In genomic region chr1:36536783-36537182, GRCm38 (mm10) we compare ENCODE assay signal across 8 mouse cellular contexts. TPM values are rescaled to one million over a fixed set of nuclear protein-coding genes. Genes with fewer than 3 reads are reported as not detected.
DNase-seq lines count a peak whose midpoint lies in the region; ATAC-seq and TF ChIP-seq lines count a peak whose summit lies in the region.
"Not testable (repeated sequence)": the region's sequence is repeated elsewhere in the genome, so short reads cannot be mapped to it uniquely, and the experiment has no call there.

Gene Ankrd23 (minus strand): TSS chr1:36536883.

- not testable (repeated sequence) for H3K27me3 ChIP-seq in embryonic facial prominence, embryonic 10.5 days (replicated peaks; ENCODE audit: low read depth, poor library complexity, severe bottlenecking); heart, embryonic 13.5 days (replicated peaks); hindbrain, embryonic 14.5 days (ENCODE audit: control insufficient read depth, insufficient read depth, low read length); limb, embryonic 10.5 days (ENCODE audit: low read depth, poor library complexity, severe bottlenecking); lung, postnatal 0 days (replicated peaks; ENCODE audit: insufficient read depth, low read length)

- WGBS in embryonic facial prominence, embryonic 10.5 days = 95% methylated on average over 9 of the region's 9 CpGs
- WGBS in heart, embryonic 13.5 days = 75% methylated on average over 9 of the region's 9 CpGs
- 94% methylated on average over 9 of the region's 9 CpGs for WGBS in hindbrain, embryonic 14.5 days
- 95% methylated on average over 9 of the region's 9 CpGs for WGBS in limb, embryonic 10.5 days
- 87% methylated on average over 9 of the region's 9 CpGs for WGBS in lung, postnatal 0 days

- peaks cover 40% of the 10 kb centered on the region for H3K36me3 ChIP-seq in embryonic facial prominence, embryonic 10.5 days (replicated peaks)
- peaks cover 49% of the 10 kb centered on the region for H3K36me3 ChIP-seq in heart, embryonic 13.5 days
- H3K36me3 ChIP-seq in hindbrain, embryonic 14.5 days (replicated peaks; ENCODE audit: control insufficient read depth, insufficient read depth) = peaks cover 25% of the 10 kb centered on the region
- peaks cover 39% of the 10 kb centered on the region for H3K36me3 ChIP-seq in limb, embryonic 10.5 days
- H3K36me3 ChIP-seq in lung, postnatal 0 days (ENCODE audit: insufficient read depth, low read length) = peaks cover 11% of the 10 kb centered on the region; the same call in 1 of the 2 replicates

- H3K9me3 ChIP-seq in embryonic facial prominence, embryonic 10.5 days; heart, embryonic 13.5 days; hindbrain, embryonic 14.5 days (ENCODE audit: control insufficient read depth, low read length); limb, embryonic 10.5 days (replicated peaks); lung, postnatal 0 days (ENCODE audit: low read length): not testable (repeated sequence)

- H3K9ac ChIP-seq in heart, embryonic 13.5 days = peak within 1 kb of the TSS; percentile 66
- H3K9ac ChIP-seq in hindbrain, embryonic 14.5 days; lung, postnatal 0 days (replicated peaks; ENCODE audit: low read depth): not testable (repeated sequence)

- TF ChIP-seq CTCF in lung, postnatal 0 days (IDR thresholded peaks at IDR 0.05) = not testable (repeated sequence)

- H3K4me2 ChIP-seq in heart, embryonic 13.5 days = peak within 1 kb of the TSS; percentile 12
- not testable (repeated sequence) for H3K4me2 ChIP-seq in hindbrain, embryonic 14.5 days (replicated peaks); lung, postnatal 0 days (replicated peaks; ENCODE audit: low read depth, low read length)

- not testable (repeated sequence) for DNase-seq in embryonic facial prominence, embryonic 10.5 days (ENCODE audit: low spot score); gastrocnemius, adult 8-10 months (ENCODE audit: low spot score in 2 of 2); hindbrain, embryonic 14.5 days (ENCODE audit: low spot score); limb, embryonic 10.5 days (ENCODE audit: low spot score); lung, postnatal 0 days (ENCODE audit: low spot score)

- H3K4me1 ChIP-seq in embryonic facial prominence, embryonic 10.5 days = peaks cover 30% of the 10 kb centered on the region
- peaks cover 65% of the 10 kb centered on the region for H3K4me1 ChIP-seq in heart, embryonic 13.5 days
- H3K4me1 ChIP-seq in hindbrain, embryonic 14.5 days (replicated peaks; ENCODE audit: control insufficient read depth, insufficient read depth, low read length); limb, embryonic 10.5 days: not testable (repeated sequence)
- H3K4me1 ChIP-seq in lung, postnatal 0 days (ENCODE audit: insufficient read depth, low read depth, low read length) = peaks cover 11% of the 10 kb centered on the region; the same call in 1 of the 2 replicates

- not testable (repeated sequence) for ATAC-seq in CD4-positive, CD25-positive, alpha-beta regulatory T cell, adult 4 months; heart, embryonic 13.5 days (ENCODE audit: extremely low read depth, insufficient number of reproducible peaks, low FRiP score, low TSS enrichment); hindbrain, embryonic 14.5 days (ENCODE audit: low FRiP score); lung, postnatal 0 days; neutrophil, adult 5-6 weeks (ENCODE audit: extremely low read depth, insufficient number of reproducible peaks, low FRiP score, poor library complexity, severe bottlenecking)

- not testable (repeated sequence) for TF ChIP-seq EP300 in lung, postnatal 0 days (IDR thresholded peaks at IDR 0.05)

- H3K27ac ChIP-seq in embryonic facial prominence, embryonic 10.5 days (replicated peaks); hindbrain, embryonic 14.5 days; limb, embryonic 10.5 days: not testable (repeated sequence)
- peak within 1 kb of the TSS; percentile 89 for H3K27ac ChIP-seq in heart, embryonic 13.5 days (replicated peaks)
- H3K27ac ChIP-seq in lung, postnatal 0 days (ENCODE audit: low read length) = peak within 1 kb of the TSS; percentile 52

- not testable (repeated sequence) for H3K4me3 ChIP-seq in embryonic facial prominence, embryonic 10.5 days; heart, embryonic 13.5 days; hindbrain, embryonic 14.5 days (replicated peaks; ENCODE audit: low read length); limb, embryonic 10.5 days; lung, postnatal 0 days (ENCODE audit: low read depth, low read length)

RNA-seq across cellular contexts. Expression of gene Ankrd23, which starts in this region (rescaled TPM):
- 100 to 1,000 TPM in 1 of 2 experiments, 10 to 100 TPM in 1; 39.3 to 112 TPM for polyA plus RNA-seq in CD4-positive, CD25-positive, alpha-beta regulatory T cell, adult 4 months (2017; shearing (Covaris generic))
- 15.5 and 16.6 TPM in 2 replicates for polyA plus RNA-seq in embryonic facial prominence, embryonic 10.5 days (2016; fragmentation: Nextera tagmentation; extraction: Ambion mirVana)
- 1,000 to 10,000 TPM; 2,275 to 3,003 (median 2,494) TPM for total RNA-seq in gastrocnemius, adult 8-10 months (2022)
- polyA plus RNA-seq in heart, embryonic 13.5 days (2015; fragmentation: Nextera tagmentation; extraction: Ambion mirVana) = 17.7 and 20.1 TPM in 2 replicates
- 6.9 and 10.6 TPM in 2 replicates for polyA plus RNA-seq in hindbrain, embryonic 14.5 days (2014; fragmentation: Nextera tagmentation; extraction: Ambion mirVana)
- polyA plus RNA-seq in limb, embryonic 10.5 days (2016; fragmentation: Nextera tagmentation; extraction: Ambion mirVana) = 14.3 and 16.8 TPM in 2 replicates
- 6.2 and 10.5 TPM in 2 replicates for polyA plus RNA-seq in lung, postnatal 0 days (2015; fragmentation: Nextera tagmentation; extraction: Ambion mirVana)
- 18.6 and 20.3 TPM in 2 replicates for total RNA-seq in neutrophil, adult 5-6 weeks (2017)

Comparison
In these comparisons a context has a peak if more than half of its experiments do, and no peak if none do; other contexts are left out.
1. RNA of gene Ankrd23 (total RNA-seq): 2,275 to 3,003 TPM in gastrocnemius, adult 8-10 months; 18.6 to 20.3 TPM in neutrophil, adult 5-6 weeks; every median in the first group is over 100 times any median in the second.